Mouse (Mus musculus) CD4-positive, CD25-positive, alpha-beta regulatory T cell (primary cell): ENCODE data around the gene Gfm2. TPM values are rescaled to one million over a fixed set of nuclear protein-coding genes. Genes with fewer than 3 reads are reported as not detected.

ENCODE experiments used
- polyA plus RNA-seq: library from polyadenylated mRNA; unstranded; fragments of 100-300 nt; shearing (Covaris generic); gene quantifications from one replicate; pipeline ENCODE4 v1.2.1, GENCODE M21; 2017

Gfm2 gene
- 40.2 TPM for polyA plus RNA-seq

DNA sequence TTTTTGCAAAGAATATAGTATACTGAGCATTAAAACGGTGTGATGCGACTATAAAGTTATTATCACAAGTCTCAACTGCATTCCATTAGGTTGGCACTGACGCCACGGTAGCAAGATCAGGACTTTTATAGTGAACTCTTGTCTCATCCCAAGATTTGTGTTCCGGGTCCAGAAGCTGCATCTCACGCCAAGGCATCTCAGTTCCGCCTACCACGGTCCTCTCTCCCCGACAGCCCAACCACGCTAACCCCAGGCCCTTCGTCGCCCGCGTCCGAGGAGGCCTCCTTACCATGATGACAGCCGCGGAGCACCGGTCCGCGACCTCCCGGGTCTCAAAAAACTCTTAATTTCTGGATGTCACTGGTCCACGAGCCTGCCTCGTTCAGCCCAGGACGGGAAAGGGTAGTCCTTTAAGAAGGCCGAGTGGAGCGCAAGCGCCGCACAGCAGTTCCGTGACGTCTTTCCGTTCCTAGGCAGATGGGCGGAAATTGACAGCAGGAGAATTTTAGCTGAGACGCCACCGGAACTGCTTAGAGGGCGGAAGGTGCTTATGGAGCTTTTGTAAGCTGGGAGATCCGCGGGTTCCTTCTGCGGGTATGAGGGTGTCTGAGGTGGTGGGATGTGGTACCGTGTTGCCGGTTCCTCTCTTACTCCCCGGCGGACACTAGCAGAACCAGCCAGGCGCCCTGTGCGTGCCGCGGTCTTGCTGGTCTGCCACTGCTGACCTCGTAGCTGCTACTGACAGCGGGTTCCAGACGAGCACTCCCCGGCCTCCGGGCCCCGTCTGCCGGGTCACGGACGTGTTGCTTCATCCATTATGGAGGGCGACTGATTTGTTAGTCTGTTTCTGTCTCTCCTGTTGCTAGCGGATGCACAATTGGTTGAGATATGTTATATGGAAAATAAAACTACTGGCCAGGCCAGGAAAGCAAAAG, at the start of gene Gfm2, which contains the start of gene Nsa2:
TSS of gene Gfm2 (plus strand) at position 472 of the 935 bp plus-strand sequence.
TSS of gene Nsa2 (minus strand) at position 472 of the 935 bp plus-strand sequence.

DNA sequence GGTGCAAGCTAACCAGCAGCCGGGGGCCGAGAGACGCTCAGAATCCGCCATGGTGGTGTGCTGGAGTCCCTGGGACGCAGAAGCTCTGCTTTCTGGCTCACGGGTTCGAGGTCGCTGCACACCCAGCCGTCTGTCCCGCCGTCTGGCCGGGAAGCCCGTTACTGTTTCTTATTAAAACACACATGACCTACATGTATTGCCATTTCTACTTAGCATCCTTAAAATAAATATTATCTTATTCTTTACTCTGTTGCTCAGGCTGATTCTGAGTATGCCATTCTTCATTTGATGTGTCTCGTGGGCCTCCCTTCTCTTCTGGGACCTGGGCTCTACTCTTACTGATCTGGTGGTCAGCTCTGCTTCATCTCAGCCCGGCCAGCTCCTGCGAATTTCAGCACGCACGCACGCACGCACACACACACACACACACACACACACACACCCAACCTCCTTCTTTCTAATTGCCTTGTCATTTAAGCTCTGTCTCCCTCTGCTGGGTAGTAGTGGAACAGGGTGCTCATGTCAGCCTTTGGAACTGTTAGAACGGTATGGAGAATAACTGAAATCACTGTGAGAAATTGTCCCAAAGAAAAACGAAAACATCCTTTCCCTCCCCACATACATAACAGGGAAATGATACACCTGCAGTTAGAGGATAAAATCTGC, 38.4 kb upstream of the Gfm2 start, which contains the start of gene Gm6169:
TSS of gene Gm6169 (minus strand) at position 51 of the 666 bp plus-strand sequence.

DNA sequence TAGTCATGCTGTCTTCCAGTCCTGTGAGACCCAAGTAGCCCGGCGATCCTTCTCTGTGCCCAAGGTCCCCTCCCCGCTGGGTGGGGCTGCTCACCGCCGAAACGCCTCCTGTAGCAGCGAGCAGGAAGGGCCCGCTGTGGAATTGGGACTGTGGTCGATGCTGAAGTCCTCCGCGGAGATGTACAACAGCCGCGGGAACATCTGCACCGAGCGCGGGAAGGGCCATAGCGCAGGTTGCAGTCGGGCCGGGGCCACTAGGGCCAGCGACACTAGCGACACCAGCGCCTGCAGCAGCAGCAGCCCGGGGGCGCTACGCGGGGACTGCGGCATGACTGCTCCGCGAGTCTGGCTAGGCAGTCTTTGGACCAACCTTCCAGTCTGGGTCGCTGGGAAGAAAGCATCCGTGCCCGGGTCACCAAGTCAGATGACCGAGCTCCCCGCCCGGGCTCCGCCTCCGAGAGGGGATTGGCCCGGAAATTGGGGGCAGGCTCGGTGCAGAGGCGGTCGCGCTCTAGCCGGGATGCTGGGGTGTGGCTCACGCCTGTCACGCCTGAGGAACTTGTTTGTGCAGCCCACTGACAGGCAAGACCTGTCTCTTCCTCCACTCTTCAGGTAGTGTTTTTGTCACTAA, 60.3 kb downstream of the Gfm2 start, which contains the start of gene Hexb:
TSS of gene Hexb (minus strand) at position 426 of the 631 bp plus-strand sequence.

Other genes with a start within 250 kb of the Gfm2 start
- not detected for gene Gcnt4, start 213.2 kb upstream of the Gfm2 start, polyA plus RNA-seq
- gene 1700029F12Rik, start 103.6 kb upstream of the Gfm2 start, polyA plus RNA-seq: not detected
- gene Fam169a, start 70.7 kb upstream of the Gfm2 start, polyA plus RNA-seq: 0.29 TPM
- 2.9 TPM for gene Gm6169, start 38.7 kb upstream of the Gfm2 start, polyA plus RNA-seq
- 69.0 TPM for gene Nsa2, start within 50 bp of the Gfm2 start, polyA plus RNA-seq
- gene Hexb, start 60.4 kb downstream of the Gfm2 start, polyA plus RNA-seq: 90.8 TPM
- 0.50 TPM for gene Enc1, start 103.2 kb downstream of the Gfm2 start, polyA plus RNA-seq